Mouse (Mus musculus) thymus, adult 2 months (tissue): ENCODE data around the gene Zbtb34. TPM values are rescaled to one million over a fixed set of nuclear protein-coding genes. Genes with fewer than 3 reads are reported as not detected.
A peak's percentile ranks its signal among the peaks of the same experiment; 100 is the strongest.

ENCODE experiments used
- DNase-seq: peaks from one replicate; pipeline ENCODE4 v3.0.0; 2021
- H3K27ac ChIP-seq: fragments of 200-500 bp; 2 replicates; pipeline ENCODE4 v1.5.1; 2012; ENCODE audit warnings: low read length, control low read depth; ENCODE audit not compliant: control insufficient read depth, insufficient read depth
- H3K27me3 ChIP-seq: fragments of 200-500 bp; 2 replicates; pipeline ENCODE4 v1.6.1; 2012; ENCODE audit warnings: mild to moderate bottlenecking, low read length, moderate library complexity, mixed read lengths; ENCODE audit not compliant: control insufficient read depth, insufficient read depth
- H3K36me3 ChIP-seq: fragments of 200-500 bp; 2 replicates; pipeline ENCODE4 v1.6.1; 2012; ENCODE audit warnings: mild to moderate bottlenecking, low read length, moderate library complexity; ENCODE audit not compliant: control insufficient read depth, insufficient read depth
- H3K4me1 ChIP-seq: fragments of 200-500 bp; replicated peaks from 2 replicates; pipeline ENCODE4 v1.6.1; 2012; ENCODE audit warnings: low read length; ENCODE audit not compliant: control insufficient read depth, insufficient read depth
- H3K4me3 ChIP-seq: fragments of 200-500 bp; 2 replicates; pipeline ENCODE4 v1.5.1; 2012; ENCODE audit warnings: mild to moderate bottlenecking, low read length, control low read depth, moderate library complexity; ENCODE audit not compliant: control insufficient read depth, insufficient read depth
- CTCF ChIP-seq: fragments of 200-500 bp; IDR thresholded peaks from 2 replicates; pipeline ENCODE4 v1.5.1; 2012; ENCODE audit warnings: mild to moderate bottlenecking, control low read depth, low read length, moderate library complexity, borderline replicate concordance; ENCODE audit not compliant: control insufficient read depth, poor library complexity, insufficient read depth; ENCODE audit errors: extremely low read depth
- POLR2A ChIP-seq: fragments of 200-500 bp; IDR thresholded peaks from 2 replicates; pipeline ENCODE4 v1.6.1; 2012; ENCODE audit warnings: mild to moderate bottlenecking, low read length, control low read depth, moderate library complexity; ENCODE audit not compliant: control insufficient read depth, poor library complexity, insufficient read depth; ENCODE audit errors: extremely low read depth
- WGBS: fragments of 180-500 bp; shearing (Covaris S2); methylation state at CpG from one replicate; pipeline ENCODE4 v1.1.7; 2018; 5-methylcytosine and 5-hydroxymethylcytosine counted together
- polyA plus RNA-seq: library from polyadenylated mRNA; depleted of rRNA; stranded (reverse); fragments of >200 nt; gene quantifications from 2 replicates; pipeline ENCODE4 v1.2.3, GENCODE M21; 2012

Zbtb34 gene
- polyA plus RNA-seq, 1 experiment, result 22.0 TPM

- Histone ChIP-seq H3K4me1 (peaks cover 10% of the 10 kb centered on the region), H3K36me3 (no peaks in the 10 kb centered on the region), H3K27ac (no peak overlapping the region), H3K4me3 (no peak overlapping the region), H3K27me3 (no peaks in the 10 kb centered on the region)
- DNase-seq, result peak; percentile 61
- TF ChIP-seq POLR2A (no peak), CTCF (peak; percentile 36; the same call in 1 of the 2 replicates)
- WGBS, result 80% methylated on average over 5 of the region's 5 CpGs
Measured at GRCm38 (mm10) chr2:33432877-33433276, 1.8 kb upstream of the Zbtb34 start.

DNA sequence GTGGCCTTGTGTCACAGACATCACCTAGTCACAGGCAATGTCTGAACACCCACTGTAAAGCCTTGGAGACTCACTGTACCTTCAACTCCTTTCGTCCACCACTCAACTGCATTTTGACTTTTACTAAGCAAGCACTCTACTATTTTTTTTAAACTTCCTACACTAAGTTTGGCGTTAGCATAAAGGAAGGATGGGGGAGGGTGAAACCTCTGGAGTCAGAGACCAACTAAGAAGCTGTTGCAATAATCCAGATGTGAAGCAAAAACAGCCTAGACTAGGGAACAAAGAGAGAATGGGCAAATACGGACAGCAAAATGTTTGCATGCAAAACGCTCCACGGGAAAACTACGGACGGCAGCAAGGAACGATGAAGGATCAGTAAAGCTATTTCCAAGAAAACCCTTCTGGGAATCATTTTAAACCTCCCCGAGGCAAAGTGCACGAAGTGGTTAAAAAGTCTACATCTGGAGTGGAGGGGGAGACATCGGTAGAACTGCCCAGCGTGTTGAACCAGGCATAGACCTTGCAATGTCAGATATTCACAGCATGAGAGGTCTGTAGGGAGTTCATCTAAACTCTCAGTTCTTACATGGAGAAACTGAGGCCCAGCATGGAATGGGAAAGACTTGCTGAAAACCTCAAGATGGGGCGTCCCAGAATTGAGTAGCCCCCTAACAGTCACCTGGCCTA, 898 bp downstream of the Zbtb34 start:
- Histone ChIP-seq H3K27me3 (no peaks in the 10 kb centered on the region), H3K4me1 (peaks cover 15% of the 10 kb centered on the region), H3K4me3 (peak overlapping the region; percentile 96), H3K27ac (peak overlapping the region; percentile 70), H3K36me3 (no peaks in the 10 kb centered on the region)
- DNase-seq, result peak; percentile 10
- 2% methylated on average over 13 of the region's 13 CpGs for WGBS
- TF ChIP-seq CTCF (no peak), POLR2A (no peak)

- Histone ChIP-seq H3K36me3 (no peaks in the 10 kb centered on the region), H3K4me3 (peak overlapping the region; percentile 36), H3K4me1 (peaks cover 15% of the 10 kb centered on the region), H3K27me3 (no peaks in the 10 kb centered on the region), H3K27ac (peak overlapping the region; percentile 70)
- peak; percentile 62 for DNase-seq
- TF ChIP-seq POLR2A (no peak), CTCF (no peak)
- 6% methylated on average over 6 of the region's 6 CpGs for WGBS
Measured at GRCm38 (mm10) chr2:33429339-33429738, 1.8 kb downstream of the Zbtb34 start.

GRCm38 (mm10) chr2:33426640-33427398, 4.3 kb downstream of the Zbtb34 start:
- 96% methylated on average over 10 of the region's 10 CpGs for WGBS
- peaks cover 15% of the 10 kb centered on the region for H3K4me1 ChIP-seq
- H3K27me3 ChIP-seq, result no peaks in the 10 kb centered on the region
- H3K27ac ChIP-seq, result no peak overlapping the region
- DNase-seq, result no peak
- H3K36me3 ChIP-seq, result peaks cover 4% of the 10 kb centered on the region
- TF ChIP-seq POLR2A, result no peak
- TF ChIP-seq CTCF, result no peak
- no peak overlapping the region for H3K4me3 ChIP-seq

DNA sequence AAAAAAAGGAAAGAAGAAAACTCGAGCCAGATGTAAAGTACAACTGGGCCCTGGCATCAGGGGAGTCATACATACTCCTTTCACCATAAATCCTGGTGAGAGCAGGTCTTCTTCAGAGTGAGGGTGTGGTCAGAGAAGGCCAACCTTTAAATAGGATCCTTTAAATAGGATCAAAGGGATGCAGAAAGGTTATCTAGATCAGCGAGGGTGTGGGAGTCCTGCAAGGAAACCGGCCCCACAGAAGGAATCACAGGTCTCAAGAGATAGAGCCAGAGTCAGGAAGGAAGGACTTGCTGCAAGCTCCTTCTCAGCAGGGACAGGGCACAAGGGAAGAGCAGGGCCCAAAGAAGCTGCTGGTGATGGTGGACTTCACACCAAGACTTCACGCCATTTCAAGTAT, 13.7 kb downstream of the Zbtb34 start:
- no peak for TF ChIP-seq POLR2A
- TF ChIP-seq CTCF, result no peak
- no peaks in the 10 kb centered on the region for H3K27me3 ChIP-seq
- H3K4me1 ChIP-seq, result no peaks in the 10 kb centered on the region
- no peak overlapping the region for H3K27ac ChIP-seq
- H3K36me3 ChIP-seq, result peaks cover 6% of the 10 kb centered on the region
- DNase-seq, result no peak
- H3K4me3 ChIP-seq, result no peak overlapping the region
- WGBS, result 86% methylated on average over 4 of the region's 4 CpGs

GRCm38 (mm10) chr2:33414019-33414418, 17.1 kb downstream of the Zbtb34 start:
- DNase-seq, result no peak
- Histone ChIP-seq H3K27ac (no peak overlapping the region), H3K27me3 (no peaks in the 10 kb centered on the region), H3K4me3 (no peak overlapping the region), H3K4me1 (no peaks in the 10 kb centered on the region), H3K36me3 (peaks cover 20% of the 10 kb centered on the region)
- no peak for TF ChIP-seq CTCF
- no peak for TF ChIP-seq POLR2A
- 96% methylated on average over 13 of the region's 13 CpGs for WGBS
